Mouse (Mus musculus) lung, adult 2 months (tissue): Measurements from ENCODE around the gene Gpd2.

Experiments
- CTCF ChIP-seq: fragments of 200-500 bp; IDR thresholded peaks from 2 replicates; pipeline ENCODE4 v1.5.1; 2011; ENCODE audit warnings: mild to moderate bottlenecking, low read length, control low read depth; ENCODE audit not compliant: insufficient read depth
- POLR2A ChIP-seq: fragments of 200-500 bp; IDR thresholded peaks from 2 replicates; pipeline ENCODE4 v1.6.1; 2011; ENCODE audit warnings: low read depth, mild to moderate bottlenecking, control low read depth, low read length, borderline replicate concordance; ENCODE audit errors: extremely low read depth

- TF ChIP-seq CTCF: no peak
- no peak for TF ChIP-seq POLR2A
Measured at GRCm38 (mm10) chr2:57255153-57255670, 17.8 kb downstream of the Gpd2 start.
